Mouse (Mus musculus) spleen, adult 2 months (tissue): ENCODE results near the gene Ispd.

Experiments used
- CTCF ChIP-seq: fragments of 200-500 bp; IDR thresholded peaks from 2 replicates; pipeline ENCODE4 v1.5.1; 2011; ENCODE audit warnings: mild to moderate bottlenecking, inconsistent platforms; ENCODE audit not compliant: insufficient read depth, insufficient read length, insufficient replicate concordance; ENCODE audit errors: extremely low read depth
- POLR2A ChIP-seq: fragments of 200-500 bp; IDR thresholded peaks from 2 replicates; pipeline ENCODE4 v1.6.1; 2011; ENCODE audit warnings: low read depth, low read length, inconsistent platforms

DNA sequence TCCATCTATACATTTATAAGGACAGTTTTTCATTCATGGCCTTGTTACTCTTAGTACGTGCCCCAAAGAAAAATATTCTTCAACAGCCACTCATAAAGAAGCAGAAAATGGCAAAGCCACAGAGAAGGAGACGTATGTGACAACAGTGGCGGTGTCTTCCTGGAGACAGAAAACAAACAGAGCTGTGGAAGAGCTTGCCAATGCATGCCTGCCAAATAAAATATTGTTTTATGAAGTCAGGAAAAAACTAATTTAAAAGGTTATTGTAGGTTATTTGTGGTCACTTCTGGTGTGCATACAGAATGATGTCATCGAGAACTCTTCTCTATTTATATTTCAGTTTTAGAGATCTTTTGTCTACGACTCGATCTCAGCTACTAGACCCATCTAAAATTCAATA is 341.5 kb downstream of the Ispd start:
- TF ChIP-seq POLR2A (no peak), CTCF (no peak)
